Mouse (Mus musculus): ENCODE data around the gene Itgb7.

- TF ChIP-seq CTCF (IDR thresholded peaks at IDR 0.05; ENCODE audit: extremely low read depth, insufficient read depth, low read length) (no peak), POLR2A (IDR thresholded peaks at IDR 0.05; ENCODE audit: extremely low read depth, insufficient read depth, low read length) (no peak)
Observed at GRCm38 (mm10) chr15:102188096-102188495, 43.6 kb downstream of the Itgb7 start.
